Mouse (Mus musculus): ENCODE results near the gene Ankle2. TPM values are rescaled to one million over a fixed set of nuclear protein-coding genes. Genes with fewer than 3 reads are reported as not detected.

Ankle2 gene
- 17.6 and 20.5 TPM in 2 replicates for polyA plus RNA-seq (2012; rRNA removed)
- polyA plus RNA-seq (2014; fragmentation: Nextera tagmentation; extraction: Ambion mirVana) = 31.8 and 35.3 TPM in 2 replicates

DNA sequence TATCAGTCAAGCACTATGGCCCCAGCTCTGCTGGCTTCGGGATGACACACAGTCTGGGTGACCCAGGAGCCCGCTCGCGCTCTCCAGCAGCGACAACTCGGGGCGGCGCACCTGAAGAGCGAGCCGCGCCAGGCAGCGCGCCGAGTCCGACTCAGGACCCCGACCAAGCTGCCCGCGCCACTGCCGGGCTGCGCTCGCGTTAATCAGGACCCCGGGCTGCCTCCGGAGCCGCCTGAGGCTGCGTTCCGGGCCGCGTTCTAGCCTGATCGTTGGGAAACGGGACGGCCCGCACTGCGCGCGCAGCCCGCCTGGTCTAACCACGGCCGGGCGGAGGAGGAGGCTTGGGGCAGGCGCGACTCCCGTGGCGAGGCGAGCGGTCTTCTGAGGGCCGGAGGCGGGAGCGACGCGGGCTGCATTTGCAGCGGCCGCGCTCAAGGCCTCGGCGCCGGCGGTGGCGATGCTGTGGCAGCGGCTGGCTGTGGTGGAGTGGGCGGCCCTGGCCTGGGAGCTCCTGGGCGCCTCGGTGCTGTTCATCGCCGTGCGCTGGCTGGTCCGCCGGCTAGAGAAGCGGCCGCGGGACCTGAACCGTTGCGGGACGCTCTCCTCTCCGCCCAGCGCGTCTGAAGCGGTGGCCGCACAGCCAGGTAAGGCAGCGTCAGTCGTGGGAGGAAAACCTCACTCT, at the start of gene Ankle2:
Gene Ankle2 (plus strand): TSS at position 225 of the 682 bp plus-strand sequence.
- peak; percentile 74; the same call in 1 of the 2 replicates for TF ChIP-seq POLR2A (IDR thresholded peaks at IDR 0.05; ENCODE audit: borderline replicate concordance, extremely low read depth, insufficient read depth, insufficient read length)
- peak; percentile 95 for ATAC-seq (ENCODE audit: low FRiP score, low read depth)
- WGBS = under 1% methylated on average over 31 of the region's 81 CpGs

DNA sequence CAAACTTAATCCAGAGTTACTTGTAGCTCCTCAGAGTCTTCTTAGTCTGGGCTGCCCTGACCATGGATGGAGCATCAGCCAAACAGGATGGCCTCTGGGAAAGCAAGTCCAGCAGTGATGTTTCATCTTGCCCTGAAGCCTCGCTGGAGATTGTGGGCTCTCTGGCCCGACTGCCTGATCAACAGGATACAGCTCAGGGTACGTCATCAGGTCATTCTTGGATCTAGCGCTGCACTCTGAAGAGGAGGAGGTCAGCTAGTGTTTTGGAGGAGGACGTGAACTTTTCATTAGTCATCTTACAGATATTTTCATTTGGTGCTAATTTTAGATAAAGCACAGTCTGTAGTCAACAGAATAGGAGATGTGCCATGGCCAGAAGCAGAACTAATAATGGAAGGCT, 49.1 kb upstream of the Ankle2 start:
- Histone ChIP-seq H3K9ac (ENCODE audit: low read depth, low read length, severe bottlenecking) (no peak overlapping the region), H3K9me3 (ENCODE audit: control insufficient read depth, low read length) (no peaks in the 10 kb centered on the region), H3K27ac (replicated peaks; ENCODE audit: low read depth, low read length) (no peak overlapping the region), H3K4me1 (ENCODE audit: control insufficient read depth, insufficient read depth, low read length) (peaks cover 6% of the 10 kb centered on the region), H3K36me3 (ENCODE audit: control insufficient read depth, insufficient read depth, low read length) (peaks cover 46% of the 10 kb centered on the region), H3K4me2 (replicated peaks; ENCODE audit: low read depth, low read length, severe bottlenecking) (no peak overlapping the region), H3K27me3 (ENCODE audit: control insufficient read depth, insufficient read depth, low read length) (no peaks in the 10 kb centered on the region), H3K4me3 (replicated peaks; ENCODE audit: low read length) (no peak overlapping the region)
- no peak for TF ChIP-seq POLR2A (IDR thresholded peaks at IDR 0.05; ENCODE audit: borderline replicate concordance, extremely low read depth, insufficient read depth, insufficient read length)
- ATAC-seq (ENCODE audit: low FRiP score, low read depth) (no peak), DNase-seq (ENCODE audit: low spot score) (no peak)
- WGBS = 95% methylated on average over 5 of the region's 5 CpGs

More for the DNA sequence above, at the start of gene Ankle2:
- H3K9ac ChIP-seq (ENCODE audit: low read depth, low read length, severe bottlenecking) = peak within 1 kb of the TSS; percentile 96
- H3K4me2 ChIP-seq (replicated peaks; ENCODE audit: low read depth, low read length, severe bottlenecking) = peak within 1 kb of the TSS; percentile 66
- H3K4me3 ChIP-seq (replicated peaks; ENCODE audit: low read length) = peak within 1 kb of the TSS; percentile 99
- H3K27ac ChIP-seq (replicated peaks; ENCODE audit: low read depth, low read length) = peak within 1 kb of the TSS; percentile 93
- peaks cover 15% of the 10 kb centered on the region for H3K36me3 ChIP-seq (ENCODE audit: control insufficient read depth, insufficient read depth, low read length)
- no peaks in the 10 kb centered on the region for H3K27me3 ChIP-seq (ENCODE audit: control insufficient read depth, insufficient read depth, low read length)
- H3K9me3 ChIP-seq (ENCODE audit: control insufficient read depth, low read length) = no peaks in the 10 kb centered on the region
- peak; percentile 91 for DNase-seq (ENCODE audit: low spot score)
- H3K4me1 ChIP-seq (ENCODE audit: control insufficient read depth, insufficient read depth, low read length) = peaks cover 17% of the 10 kb centered on the region

- no peak for DNase-seq (ENCODE audit: low spot score)
- H3K36me3 ChIP-seq (ENCODE audit: control insufficient read depth, insufficient read depth, low read length) = peaks cover 84% of the 10 kb centered on the region
- H3K27me3 ChIP-seq (ENCODE audit: control insufficient read depth, insufficient read depth, low read length) = no peaks in the 10 kb centered on the region
- 87% methylated on average over 10 of the region's 10 CpGs for WGBS
- H3K4me2 ChIP-seq (replicated peaks; ENCODE audit: low read depth, low read length, severe bottlenecking) = no peak overlapping the region
- no peak overlapping the region for H3K9ac ChIP-seq (ENCODE audit: low read depth, low read length, severe bottlenecking)
- ATAC-seq (ENCODE audit: low FRiP score, low read depth) = no peak
- no peak overlapping the region for H3K4me3 ChIP-seq (replicated peaks; ENCODE audit: low read length)
- no peak for TF ChIP-seq POLR2A (IDR thresholded peaks at IDR 0.05; ENCODE audit: borderline replicate concordance, extremely low read depth, insufficient read depth, insufficient read length)
- H3K9me3 ChIP-seq (ENCODE audit: control insufficient read depth, low read length) = no peaks in the 10 kb centered on the region
- no peak overlapping the region for H3K27ac ChIP-seq (replicated peaks; ENCODE audit: low read depth, low read length)
- no peaks in the 10 kb centered on the region for H3K4me1 ChIP-seq (ENCODE audit: control insufficient read depth, insufficient read depth, low read length)
Measured at GRCm38 (mm10) chr5:110203164-110203895, 27.5 kb upstream of the Ankle2 start.

GRCm38 (mm10) chr5:110204777-110205176, 26.0 kb upstream of the Ankle2 start:
- DNase-seq (ENCODE audit: low spot score) (no peak), ATAC-seq (ENCODE audit: low FRiP score, low read depth) (no peak)
- no peak for TF ChIP-seq POLR2A (IDR thresholded peaks at IDR 0.05; ENCODE audit: borderline replicate concordance, extremely low read depth, insufficient read depth, insufficient read length)
- Histone ChIP-seq H3K27me3 (ENCODE audit: control insufficient read depth, insufficient read depth, low read length) (no peaks in the 10 kb centered on the region), H3K9ac (ENCODE audit: low read depth, low read length, severe bottlenecking) (no peak overlapping the region), H3K4me2 (replicated peaks; ENCODE audit: low read depth, low read length, severe bottlenecking) (no peak overlapping the region), H3K27ac (replicated peaks; ENCODE audit: low read depth, low read length) (no peak overlapping the region), H3K4me3 (replicated peaks; ENCODE audit: low read length) (no peak overlapping the region), H3K36me3 (ENCODE audit: control insufficient read depth, insufficient read depth, low read length) (peaks cover 95% of the 10 kb centered on the region), H3K9me3 (ENCODE audit: control insufficient read depth, low read length) (no peaks in the 10 kb centered on the region), H3K4me1 (ENCODE audit: control insufficient read depth, insufficient read depth, low read length) (no peaks in the 10 kb centered on the region)
- 80% methylated on average over 6 of the region's 6 CpGs for WGBS

- no peaks in the 10 kb centered on the region for H3K9me3 ChIP-seq (ENCODE audit: control insufficient read depth, low read length)
- no peak overlapping the region for H3K9ac ChIP-seq (ENCODE audit: low read depth, low read length, severe bottlenecking)
- TF ChIP-seq POLR2A (IDR thresholded peaks at IDR 0.05; ENCODE audit: borderline replicate concordance, extremely low read depth, insufficient read depth, insufficient read length) = no peak
- H3K4me3 ChIP-seq (replicated peaks; ENCODE audit: low read length) = no peak overlapping the region
- H3K36me3 ChIP-seq (ENCODE audit: control insufficient read depth, insufficient read depth, low read length) = peaks cover 97% of the 10 kb centered on the region
- H3K4me1 ChIP-seq (ENCODE audit: control insufficient read depth, insufficient read depth, low read length) = no peaks in the 10 kb centered on the region
- no peak overlapping the region for H3K4me2 ChIP-seq (replicated peaks; ENCODE audit: low read depth, low read length, severe bottlenecking)
- DNase-seq (ENCODE audit: low spot score) (no peak), ATAC-seq (ENCODE audit: low FRiP score, low read depth) (no peak)
- no peaks in the 10 kb centered on the region for H3K27me3 ChIP-seq (ENCODE audit: control insufficient read depth, insufficient read depth, low read length)
- WGBS = 81% methylated on average over 2 of the region's 2 CpGs
- no peak overlapping the region for H3K27ac ChIP-seq (replicated peaks; ENCODE audit: low read depth, low read length)
Measured at GRCm38 (mm10) chr5:110211312-110211711, 19.5 kb upstream of the Ankle2 start.
